Mouse (Mus musculus) C2C12 (cell line): ENCODE data around the gene Slc25a19.

ENCODE experiments used
- CTCF ChIP-seq: IDR thresholded peaks from one replicate; pipeline ENCODE4 v1.5.1; 2011; ENCODE audit not compliant: control insufficient read depth, insufficient read depth, insufficient read length
- MAX ChIP-seq: IDR thresholded peaks from one replicate; pipeline ENCODE4 v1.6.1; 2011; ENCODE audit warnings: mild to moderate bottlenecking, control low read depth
- MYOD1 ChIP-seq: IDR thresholded peaks from one replicate; pipeline ENCODE4 v1.6.1; 2011; ENCODE audit warnings: low read depth; ENCODE audit not compliant: control insufficient read depth, insufficient read length
- MYOG ChIP-seq: IDR thresholded peaks from one replicate; pipeline ENCODE4 v1.6.1; 2011; ENCODE audit not compliant: control insufficient read depth, insufficient read length; ENCODE audit errors: extremely low read depth
- USF1 ChIP-seq: IDR thresholded peaks from one replicate; pipeline ENCODE4 v1.6.1; 2011; ENCODE audit warnings: low read depth, mild to moderate bottlenecking, control low read depth, moderate library complexity

GRCm38 (mm10) chr11:115616371-115616770 is 11.7 kb downstream of the Slc25a19 start:
- TF ChIP-seq CTCF (no peak), MYOD1 (no peak), MAX (no peak), USF1 (no peak), MYOG (no peak)
